Mouse (Mus musculus): Measurements from ENCODE around the gene Gng11. TPM values are rescaled to one million over a fixed set of nuclear protein-coding genes. Genes with fewer than 3 reads are reported as not detected.

Gng11 gene
- polyA plus RNA-seq (2015; fragmentation: Nextera tagmentation; extraction: Ambion mirVana) = 83.0 and 85.6 TPM in 2 replicates

GRCm38 (mm10) chr6:4003890-4004306, at the start of gene Gng11:
Gng11 (plus strand) TSS chr6:4003904.
- ATAC-seq (ENCODE audit: extremely low read depth, insufficient number of reproducible peaks, low FRiP score, low TSS enrichment) = peak; percentile 73
- Histone ChIP-seq H3K4me2 (peak within 1 kb of the TSS; percentile 69), H3K4me3 (peak within 1 kb of the TSS; percentile 71), H3K27me3 (replicated peaks) (no peaks in the 10 kb centered on the region), H3K9ac (peak within 1 kb of the TSS; percentile 89), H3K27ac (replicated peaks) (peak within 1 kb of the TSS; percentile 94), H3K36me3 (peaks cover 9% of the 10 kb centered on the region; the same call in 1 of the 2 replicates), H3K9me3 (no peaks in the 10 kb centered on the region), H3K4me1 (peaks cover 26% of the 10 kb centered on the region)
- WGBS = under 1% methylated on average over 19 of the region's 19 CpGs

- 50% methylated on average over 4 of the region's 4 CpGs for WGBS
- H3K27me3 ChIP-seq (replicated peaks) = no peaks in the 10 kb centered on the region
Measured at GRCm38 (mm10) chr6:3954969-3955368, 48.7 kb upstream of the Gng11 start.

GRCm38 (mm10) chr6:3967676-3968626, 35.8 kb upstream of the Gng11 start:
- Histone ChIP-seq H3K4me1 (peaks cover 11% of the 10 kb centered on the region), H3K27ac (replicated peaks) (peak overlapping the region; percentile 28; the same call in 1 of the 2 replicates), H3K4me3 (peak overlapping the region; percentile 54), H3K27me3 (replicated peaks) (no peaks in the 10 kb centered on the region), H3K9ac (peak overlapping the region; percentile 71), H3K4me2 (peak overlapping the region; percentile 76), H3K9me3 (no peaks in the 10 kb centered on the region), H3K36me3 (no peaks in the 10 kb centered on the region)
- no peak for ATAC-seq (ENCODE audit: extremely low read depth, insufficient number of reproducible peaks, low FRiP score, low TSS enrichment)
- WGBS = 9% methylated on average over 31 of the region's 31 CpGs

More at GRCm38 (mm10) chr6:3954969-3955368, 48.7 kb upstream of the Gng11 start:
- Histone ChIP-seq H3K9me3 (no peaks in the 10 kb centered on the region), H3K4me3 (no peak overlapping the region), H3K36me3 (no peaks in the 10 kb centered on the region), H3K4me1 (no peaks in the 10 kb centered on the region), H3K27ac (replicated peaks) (no peak overlapping the region), H3K9ac (no peak overlapping the region), H3K4me2 (no peak overlapping the region)
- no peak for ATAC-seq (ENCODE audit: extremely low read depth, insufficient number of reproducible peaks, low FRiP score, low TSS enrichment)

GRCm38 (mm10) chr6:3973679-3974078, 30.0 kb upstream of the Gng11 start:
- no peak overlapping the region for H3K9ac ChIP-seq
- H3K27ac ChIP-seq (replicated peaks) = no peak overlapping the region
- H3K4me2 ChIP-seq = no peak overlapping the region
- no peak overlapping the region for H3K4me3 ChIP-seq
- no peak for ATAC-seq (ENCODE audit: extremely low read depth, insufficient number of reproducible peaks, low FRiP score, low TSS enrichment)
- peaks cover 1% of the 10 kb centered on the region for H3K4me1 ChIP-seq
- H3K27me3 ChIP-seq (replicated peaks) = no peaks in the 10 kb centered on the region
- WGBS = 36% methylated on average over 1 of the region's 1 CpGs
- H3K36me3 ChIP-seq = no peaks in the 10 kb centered on the region
- H3K9me3 ChIP-seq = no peaks in the 10 kb centered on the region

GRCm38 (mm10) chr6:3982661-3983284, 20.9 kb upstream of the Gng11 start:
- no peak overlapping the region for H3K4me3 ChIP-seq
- H3K4me2 ChIP-seq = no peak overlapping the region
- no peaks in the 10 kb centered on the region for H3K9me3 ChIP-seq
- no peak overlapping the region for H3K9ac ChIP-seq
- no peaks in the 10 kb centered on the region for H3K4me1 ChIP-seq
- ATAC-seq (ENCODE audit: extremely low read depth, insufficient number of reproducible peaks, low FRiP score, low TSS enrichment) = no peak
- 79% methylated on average over 5 of the region's 5 CpGs for WGBS
- H3K27me3 ChIP-seq (replicated peaks) = no peaks in the 10 kb centered on the region
- no peak overlapping the region for H3K27ac ChIP-seq (replicated peaks)
- no peaks in the 10 kb centered on the region for H3K36me3 ChIP-seq

- Histone ChIP-seq H3K36me3 (no peaks in the 10 kb centered on the region), H3K4me1 (no peaks in the 10 kb centered on the region), H3K9me3 (no peaks in the 10 kb centered on the region), H3K4me2 (no peak within 1 kb of the TSS), H3K27ac (replicated peaks) (no peak within 1 kb of the TSS), H3K9ac (no peak within 1 kb of the TSS), H3K27me3 (replicated peaks) (no peaks in the 10 kb centered on the region), H3K4me3 (no peak within 1 kb of the TSS)
- no peak for ATAC-seq (ENCODE audit: extremely low read depth, insufficient number of reproducible peaks, low FRiP score, low TSS enrichment)
- 77% methylated on average over 3 of the region's 3 CpGs for WGBS
Measured at GRCm38 (mm10) chr6:3988750-3989149, 15.0 kb upstream of the Gng11 start, which contains the start of gene Tfpi2. Tfpi2 (minus strand) TSS chr6:3988919.

GRCm38 (mm10) chr6:3993492-3993891, 10.2 kb upstream of the Gng11 start, which contains the start of gene Gngt1:
Gngt1 (plus strand) TSS chr6:3993792.
- H3K27ac ChIP-seq (replicated peaks) = no peak within 1 kb of the TSS
- WGBS = 84% methylated on average over 6 of the region's 6 CpGs

GRCm38 (mm10) chr6:3998089-3998488, 5.6 kb upstream of the Gng11 start:
- no peaks in the 10 kb centered on the region for H3K9me3 ChIP-seq

More at GRCm38 (mm10) chr6:3993492-3993891, 10.2 kb upstream of the Gng11 start, which contains the start of gene Gngt1:
- Histone ChIP-seq H3K36me3 (no peaks in the 10 kb centered on the region), H3K4me1 (no peaks in the 10 kb centered on the region), H3K9ac (no peak within 1 kb of the TSS), H3K4me3 (no peak within 1 kb of the TSS), H3K4me2 (no peak within 1 kb of the TSS), H3K27me3 (replicated peaks) (no peaks in the 10 kb centered on the region), H3K9me3 (no peaks in the 10 kb centered on the region)
- no peak for ATAC-seq (ENCODE audit: extremely low read depth, insufficient number of reproducible peaks, low FRiP score, low TSS enrichment)

GRCm38 (mm10) chr6:3999296-3999695, 4.4 kb upstream of the Gng11 start:
- Histone ChIP-seq H3K9ac (no peak overlapping the region), H3K27ac (replicated peaks) (no peak overlapping the region), H3K27me3 (replicated peaks) (no peaks in the 10 kb centered on the region), H3K4me2 (no peak overlapping the region), H3K36me3 (no peaks in the 10 kb centered on the region), H3K4me1 (peaks cover 10% of the 10 kb centered on the region), H3K4me3 (no peak overlapping the region), H3K9me3 (no peaks in the 10 kb centered on the region)
- no peak for ATAC-seq (ENCODE audit: extremely low read depth, insufficient number of reproducible peaks, low FRiP score, low TSS enrichment)
- 62% methylated on average over 6 of the region's 6 CpGs for WGBS

More at GRCm38 (mm10) chr6:3998089-3998488, 5.6 kb upstream of the Gng11 start:
- no peak overlapping the region for H3K4me2 ChIP-seq
- H3K4me3 ChIP-seq = no peak overlapping the region
- H3K36me3 ChIP-seq = no peaks in the 10 kb centered on the region
- WGBS = 63% methylated on average over 4 of the region's 4 CpGs
- H3K9ac ChIP-seq = no peak overlapping the region
- no peak for ATAC-seq (ENCODE audit: extremely low read depth, insufficient number of reproducible peaks, low FRiP score, low TSS enrichment)
- no peak overlapping the region for H3K27ac ChIP-seq (replicated peaks)
- H3K4me1 ChIP-seq = peaks cover 6% of the 10 kb centered on the region
- H3K27me3 ChIP-seq (replicated peaks) = no peaks in the 10 kb centered on the region

- no peak for ATAC-seq (ENCODE audit: extremely low read depth, insufficient number of reproducible peaks, low FRiP score, low TSS enrichment)
- H3K9ac ChIP-seq = no peak overlapping the region
- no peaks in the 10 kb centered on the region for H3K36me3 ChIP-seq
- H3K27ac ChIP-seq (replicated peaks) = no peak overlapping the region
- WGBS = 73% methylated on average over 3 of the region's 3 CpGs
- no peaks in the 10 kb centered on the region for H3K9me3 ChIP-seq
- H3K4me2 ChIP-seq = no peak overlapping the region
- peaks cover 15% of the 10 kb centered on the region for H3K4me1 ChIP-seq
- no peak overlapping the region for H3K4me3 ChIP-seq
- H3K27me3 ChIP-seq (replicated peaks) = no peaks in the 10 kb centered on the region
Measured at GRCm38 (mm10) chr6:4000716-4001115, 3.0 kb upstream of the Gng11 start.

GRCm38 (mm10) chr6:4003445-4003844, 259 bp upstream of the Gng11 start:
- Histone ChIP-seq H3K36me3 (peaks cover 5% of the 10 kb centered on the region; the same call in 1 of the 2 replicates), H3K9ac (peak overlapping the region; percentile 89), H3K27ac (replicated peaks) (peak overlapping the region; percentile 94), H3K27me3 (replicated peaks) (no peaks in the 10 kb centered on the region), H3K9me3 (no peaks in the 10 kb centered on the region), H3K4me3 (peak overlapping the region; percentile 71), H3K4me2 (peak overlapping the region; percentile 69), H3K4me1 (peaks cover 22% of the 10 kb centered on the region)
- 0 out of 2 replicates have a peak, but pooled peaks have one; percentile 12 for ATAC-seq (ENCODE audit: extremely low read depth, insufficient number of reproducible peaks, low FRiP score, low TSS enrichment)
- 32% methylated on average over 4 of the region's 4 CpGs for WGBS

Data from heart, embryonic 13.5 days (tissue).